Mouse (Mus musculus): Measurements from ENCODE around the gene Gm6803. TPM values are rescaled to one million over a fixed set of nuclear protein-coding genes. Genes with fewer than 3 reads are reported as not detected.
"Not testable (repeated sequence)": the region's sequence is repeated elsewhere in the genome, so short reads cannot be mapped to it uniquely, and the experiment has no call there.

Gene Gm6803
- not detected in 2 replicates for polyA plus RNA-seq (2015; fragmentation: Nextera tagmentation; extraction: Ambion mirVana)

DNA sequence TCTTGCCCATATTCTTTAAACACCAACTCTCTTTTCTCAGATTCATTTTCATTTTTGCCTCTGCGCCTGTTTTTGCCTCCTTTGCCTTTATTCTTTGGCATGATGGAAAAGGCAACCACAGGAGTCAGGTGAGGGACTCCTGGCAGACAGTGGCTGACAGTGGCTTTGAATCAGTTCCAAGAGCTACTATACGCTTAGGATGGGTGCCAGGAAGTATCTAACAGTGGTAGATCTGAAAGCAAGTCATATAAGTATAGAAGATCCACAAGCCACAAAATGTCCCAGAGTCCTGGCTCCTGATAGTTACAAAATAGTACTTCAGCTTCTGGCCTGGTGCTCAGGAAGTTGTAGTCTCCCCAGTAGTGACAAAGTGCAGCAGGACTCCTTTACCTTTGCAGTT is at the start of gene Gm6803:
Gm6803 (minus strand) TSS at position 101 of the 400 bp plus-strand sequence.
- H3K9ac ChIP-seq; H3K27me3 ChIP-seq; H3K9me3 ChIP-seq; H3K4me1 ChIP-seq; ATAC-seq (ENCODE audit: insufficient number of reproducible peaks, insufficient read depth, low FRiP score, low TSS enrichment, low read depth); H3K36me3 ChIP-seq; H3K4me2 ChIP-seq; H3K27ac ChIP-seq; H3K4me3 ChIP-seq: not testable (repeated sequence)
- WGBS: 69% methylated on average over 2 of the region's 2 CpGs

DNA sequence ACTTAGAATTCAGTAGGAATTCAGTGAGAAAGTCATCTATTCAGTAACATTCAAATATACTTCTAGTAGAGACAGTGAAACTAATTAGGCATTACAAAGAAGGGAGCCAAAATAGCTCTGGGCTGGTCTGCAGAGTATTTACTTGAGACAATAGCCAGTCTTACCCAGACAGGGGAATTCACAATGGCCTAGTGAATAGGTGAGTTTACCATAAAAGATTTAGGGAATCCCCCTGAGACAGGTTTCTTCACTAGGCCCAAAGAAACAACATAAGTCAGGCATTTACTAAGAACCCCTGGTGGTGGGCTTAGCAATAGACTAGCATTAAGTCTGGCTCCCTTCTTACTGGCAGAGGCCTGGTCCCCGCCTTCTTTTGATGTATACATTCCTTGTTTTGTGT is 26.7 kb upstream of the Gm6803 start:
- not testable (repeated sequence) for H3K4me3 ChIP-seq; ATAC-seq (ENCODE audit: insufficient number of reproducible peaks, insufficient read depth, low FRiP score, low TSS enrichment, low read depth); H3K9me3 ChIP-seq; H3K27ac ChIP-seq; H3K4me1 ChIP-seq; H3K27me3 ChIP-seq; H3K9ac ChIP-seq; H3K4me2 ChIP-seq; H3K36me3 ChIP-seq
- WGBS: 68% methylated on average over 1 of the region's 1 CpGs

DNA sequence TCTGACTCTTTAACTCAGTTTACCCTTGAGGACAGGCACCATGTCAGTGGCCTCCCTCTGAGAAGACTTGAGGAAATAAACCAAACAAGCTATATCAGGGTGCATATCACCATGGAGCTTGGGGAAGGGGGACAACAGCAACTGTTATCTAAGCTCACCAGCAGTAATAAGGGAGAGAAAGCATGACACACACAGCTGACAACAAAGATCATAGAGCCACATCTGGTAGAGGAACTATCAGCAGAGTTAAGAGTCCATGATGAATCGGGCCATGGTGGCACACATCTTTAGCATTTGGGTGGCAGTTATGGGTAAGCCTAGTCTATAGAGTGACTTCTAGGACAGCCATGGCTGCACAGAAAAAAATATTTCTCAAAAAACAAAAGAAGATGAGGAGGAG is 21.1 kb upstream of the Gm6803 start:
- ATAC-seq (ENCODE audit: insufficient number of reproducible peaks, insufficient read depth, low FRiP score, low TSS enrichment, low read depth); H3K27me3 ChIP-seq; H3K9me3 ChIP-seq; H3K27ac ChIP-seq; H3K9ac ChIP-seq; H3K4me3 ChIP-seq; H3K36me3 ChIP-seq; H3K4me1 ChIP-seq; H3K4me2 ChIP-seq: not testable (repeated sequence)
- 87% methylated on average over 1 of the region's 1 CpGs for WGBS

DNA sequence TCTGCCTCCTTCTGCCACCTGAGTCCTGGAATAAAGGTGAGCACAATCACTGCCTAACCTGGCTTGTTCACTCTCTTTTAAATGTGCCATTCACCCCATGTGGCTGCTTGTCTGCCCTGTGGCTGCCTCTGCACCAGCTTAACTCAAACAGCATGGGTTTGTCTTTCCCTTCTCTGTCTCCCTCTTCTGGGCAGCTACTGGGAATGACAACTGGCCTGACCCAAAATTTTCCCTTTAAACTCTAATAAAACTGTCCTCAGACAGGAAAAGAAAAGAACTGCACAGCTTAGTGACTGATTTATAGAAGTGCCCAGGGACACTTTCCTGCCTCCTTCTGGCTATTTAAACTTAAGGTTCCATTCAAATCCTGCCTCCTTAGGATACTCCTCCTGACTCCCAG is 20.5 kb upstream of the Gm6803 start:
- not testable (repeated sequence) for H3K9me3 ChIP-seq; H3K36me3 ChIP-seq; ATAC-seq (ENCODE audit: insufficient number of reproducible peaks, insufficient read depth, low FRiP score, low TSS enrichment, low read depth); H3K4me2 ChIP-seq; H3K9ac ChIP-seq; H3K27ac ChIP-seq; H3K4me3 ChIP-seq; H3K4me1 ChIP-seq; H3K27me3 ChIP-seq

DNA sequence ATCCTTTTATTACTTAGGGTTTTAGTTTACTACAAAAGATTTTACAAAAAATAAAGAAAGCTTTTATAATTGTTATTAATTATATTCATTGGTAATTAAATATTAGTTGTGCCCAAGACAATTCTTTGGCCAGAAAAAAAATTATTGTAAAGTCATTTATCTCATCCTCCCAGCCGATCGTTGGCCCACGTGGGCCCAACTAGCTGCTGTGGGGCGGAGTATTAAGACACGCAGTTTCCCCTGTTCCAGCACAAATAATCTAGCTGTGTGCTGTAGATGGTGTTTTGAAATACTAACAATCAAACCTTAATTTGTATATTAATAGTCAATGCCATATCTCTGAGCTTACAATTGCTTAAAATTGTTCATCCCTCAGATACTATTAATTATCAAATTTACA is 13.7 kb upstream of the Gm6803 start:
- not testable (repeated sequence) for H3K4me2 ChIP-seq; H3K4me1 ChIP-seq; H3K27ac ChIP-seq; H3K36me3 ChIP-seq; ATAC-seq (ENCODE audit: insufficient number of reproducible peaks, insufficient read depth, low FRiP score, low TSS enrichment, low read depth); H3K9ac ChIP-seq; H3K4me3 ChIP-seq; H3K27me3 ChIP-seq
- H3K9me3 ChIP-seq: peaks cover 13% of the 10 kb centered on the region; the same call in 1 of the 2 replicates
- 92% methylated on average over 5 of the region's 5 CpGs for WGBS

DNA sequence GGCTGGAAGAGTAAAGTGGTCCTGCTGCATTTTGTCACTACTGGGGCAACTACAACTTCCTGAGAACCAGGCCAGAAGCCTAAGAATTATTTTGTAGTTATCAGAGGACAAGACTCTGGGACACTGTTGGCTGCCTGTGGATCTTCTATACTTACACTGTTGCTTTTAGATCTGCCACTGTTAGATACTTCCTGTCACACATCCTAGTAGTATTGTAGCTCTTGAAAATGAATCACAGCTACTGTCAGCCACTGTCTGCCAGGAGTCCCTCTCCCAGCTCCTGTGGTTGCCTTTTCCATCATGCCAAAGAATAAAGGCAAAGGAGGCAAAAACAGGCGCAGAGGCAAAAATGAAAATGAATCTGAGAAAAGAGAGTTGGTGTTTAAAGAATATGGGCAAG is 8.1 kb upstream of the Gm6803 start, which contains the start of gene Gm2056:
Gm2056 (plus strand) TSS at position 301 of the 400 bp plus-strand sequence.
- 88% methylated on average over 1 of the region's 1 CpGs for WGBS
- H3K27ac ChIP-seq; H3K4me1 ChIP-seq; H3K27me3 ChIP-seq; H3K9me3 ChIP-seq; H3K4me2 ChIP-seq; H3K4me3 ChIP-seq; ATAC-seq (ENCODE audit: insufficient number of reproducible peaks, insufficient read depth, low FRiP score, low TSS enrichment, low read depth); H3K36me3 ChIP-seq; H3K9ac ChIP-seq: not testable (repeated sequence)

DNA sequence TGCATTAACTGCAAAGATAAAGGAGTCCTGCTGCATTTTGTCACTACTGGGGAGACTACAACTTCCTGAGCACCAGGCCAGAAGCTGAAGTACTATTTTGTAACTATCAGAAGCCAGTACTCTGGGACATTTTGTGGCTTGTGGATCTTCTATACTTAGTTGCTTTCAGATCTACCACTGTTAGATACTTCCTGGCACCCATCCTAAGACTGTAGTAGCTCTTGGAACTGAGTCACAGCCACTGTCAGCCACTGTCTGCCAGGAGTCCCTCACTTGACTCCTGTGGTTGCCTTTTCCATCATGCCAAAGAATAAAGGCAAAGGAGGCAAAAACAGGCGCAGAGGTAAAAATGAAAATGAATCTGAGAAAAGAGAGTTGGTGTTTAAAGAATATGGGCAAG is 7.0 kb downstream of the Gm6803 start, which contains the start of gene Gm2075:
Gm2075 (plus strand) TSS at position 301 of the 400 bp plus-strand sequence.
- not testable (repeated sequence) for H3K36me3 ChIP-seq; H3K4me1 ChIP-seq; H3K27ac ChIP-seq; ATAC-seq (ENCODE audit: insufficient number of reproducible peaks, insufficient read depth, low FRiP score, low TSS enrichment, low read depth); H3K4me3 ChIP-seq; H3K4me2 ChIP-seq; H3K27me3 ChIP-seq; H3K9ac ChIP-seq; H3K9me3 ChIP-seq
- WGBS: 90% methylated on average over 1 of the region's 1 CpGs

DNA sequence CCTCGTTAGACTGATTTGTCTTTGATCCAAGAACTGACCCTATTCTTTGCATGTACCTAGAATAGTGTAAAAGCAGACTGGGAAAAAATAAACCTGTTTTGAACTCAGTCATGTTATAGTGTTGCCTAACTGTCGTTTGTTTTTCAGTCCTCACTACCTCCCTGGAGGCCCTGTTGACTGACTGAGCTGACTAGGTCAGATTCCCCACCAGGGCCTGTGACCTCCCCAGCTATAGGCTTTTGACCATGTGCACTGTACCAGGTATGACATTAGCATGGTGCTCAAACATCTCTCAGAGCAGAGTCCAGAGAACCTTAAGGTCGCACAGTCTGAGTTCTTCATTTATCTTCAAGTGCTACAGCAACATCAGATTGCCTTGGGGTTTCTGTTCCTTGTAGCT is 14.5 kb downstream of the Gm6803 start:
- not testable (repeated sequence) for H3K36me3 ChIP-seq; ATAC-seq (ENCODE audit: insufficient number of reproducible peaks, insufficient read depth, low FRiP score, low TSS enrichment, low read depth); H3K4me1 ChIP-seq; H3K4me3 ChIP-seq; H3K27me3 ChIP-seq; H3K9me3 ChIP-seq; H3K9ac ChIP-seq; H3K4me2 ChIP-seq; H3K27ac ChIP-seq
- 67% methylated on average over 3 of the region's 3 CpGs for WGBS

DNA sequence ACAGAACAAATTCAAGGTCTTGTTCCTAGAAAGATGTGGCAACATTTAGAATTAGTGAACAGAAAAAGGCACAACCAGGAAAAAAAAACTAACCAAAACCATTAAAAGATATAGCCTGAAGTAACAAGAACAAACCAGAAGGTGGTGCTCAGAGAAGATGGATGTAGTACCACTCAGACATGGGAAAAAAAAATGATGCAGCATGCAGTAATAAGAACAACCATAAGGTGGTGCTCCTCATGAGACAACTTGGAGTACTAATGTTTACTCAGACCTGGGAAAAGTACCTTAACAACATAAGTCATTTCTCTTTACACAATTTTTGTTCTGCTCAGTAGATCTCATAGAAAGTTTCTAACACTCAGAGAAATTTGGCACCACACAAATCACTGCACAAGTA is 34.6 kb downstream of the Gm6803 start:
- not testable (repeated sequence) for H3K4me1 ChIP-seq; H3K27me3 ChIP-seq; H3K36me3 ChIP-seq; H3K27ac ChIP-seq; H3K4me2 ChIP-seq; H3K4me3 ChIP-seq; H3K9ac ChIP-seq; ATAC-seq (ENCODE audit: insufficient number of reproducible peaks, insufficient read depth, low FRiP score, low TSS enrichment, low read depth); H3K9me3 ChIP-seq

Other genes with a start within 250 kb of the Gm6803 start
- not detected in 2 replicates for gene Gm21319, start 243.0 kb downstream of the Gm6803 start, polyA plus RNA-seq (2015; fragmentation: Nextera tagmentation; extraction: Ambion mirVana)
- gene Gm21936, start 223.3 kb downstream of the Gm6803 start, polyA plus RNA-seq (2015; fragmentation: Nextera tagmentation; extraction: Ambion mirVana): not detected in 2 replicates
- not detected in 2 replicates for gene BB287469, start 202.2 kb downstream of the Gm6803 start, polyA plus RNA-seq (2015; fragmentation: Nextera tagmentation; extraction: Ambion mirVana)
- gene Gm2001, start 176.4 kb downstream of the Gm6803 start, polyA plus RNA-seq (2015; fragmentation: Nextera tagmentation; extraction: Ambion mirVana): not detected in 2 replicates
- gene Gm2016, start 144.7 kb downstream of the Gm6803 start, polyA plus RNA-seq (2015; fragmentation: Nextera tagmentation; extraction: Ambion mirVana): not detected in 2 replicates
- not detected in 2 replicates for gene Gm2022, start 123.4 kb downstream of the Gm6803 start, polyA plus RNA-seq (2015; fragmentation: Nextera tagmentation; extraction: Ambion mirVana)
- gene Gm2035, start 98.9 kb downstream of the Gm6803 start, polyA plus RNA-seq (2015; fragmentation: Nextera tagmentation; extraction: Ambion mirVana): not detected in 2 replicates
- gene Gm2042, start 64.7 kb downstream of the Gm6803 start, polyA plus RNA-seq (2015; fragmentation: Nextera tagmentation; extraction: Ambion mirVana): not detected in 2 replicates
- gene Gm2075, start 6.9 kb downstream of the Gm6803 start, polyA plus RNA-seq (2015; fragmentation: Nextera tagmentation; extraction: Ambion mirVana): not detected in 2 replicates
- gene Gm2056, start 8.2 kb upstream of the Gm6803 start, polyA plus RNA-seq (2015; fragmentation: Nextera tagmentation; extraction: Ambion mirVana): not detected in 2 replicates
- gene Gm16368, start 64.9 kb upstream of the Gm6803 start, polyA plus RNA-seq (2015; fragmentation: Nextera tagmentation; extraction: Ambion mirVana): not detected in 2 replicates
- gene Gm10436, start 163.3 kb upstream of the Gm6803 start, polyA plus RNA-seq (2015; fragmentation: Nextera tagmentation; extraction: Ambion mirVana): not detected in 2 replicates
- not detected in 2 replicates for gene Gm8332, start 231.3 kb upstream of the Gm6803 start, polyA plus RNA-seq (2015; fragmentation: Nextera tagmentation; extraction: Ambion mirVana)

Data from embryonic facial prominence, embryonic 13.5 days (tissue).